Mouse (Mus musculus) ES-E14 (cell line): Measurements from ENCODE around the gene Tef.

Experiments used
- HCFC1 ChIP-seq: IDR thresholded peaks from 2 replicates; pipeline ENCODE4 v1.6.1; 2012; ENCODE audit warnings: low read length, inconsistent platforms, borderline replicate concordance; ENCODE audit not compliant: insufficient read depth
- ZNF384 ChIP-seq: IDR thresholded peaks from 2 replicates; pipeline ENCODE4 v1.6.1; 2012; ENCODE audit warnings: low read depth, low read length, inconsistent platforms

DNA sequence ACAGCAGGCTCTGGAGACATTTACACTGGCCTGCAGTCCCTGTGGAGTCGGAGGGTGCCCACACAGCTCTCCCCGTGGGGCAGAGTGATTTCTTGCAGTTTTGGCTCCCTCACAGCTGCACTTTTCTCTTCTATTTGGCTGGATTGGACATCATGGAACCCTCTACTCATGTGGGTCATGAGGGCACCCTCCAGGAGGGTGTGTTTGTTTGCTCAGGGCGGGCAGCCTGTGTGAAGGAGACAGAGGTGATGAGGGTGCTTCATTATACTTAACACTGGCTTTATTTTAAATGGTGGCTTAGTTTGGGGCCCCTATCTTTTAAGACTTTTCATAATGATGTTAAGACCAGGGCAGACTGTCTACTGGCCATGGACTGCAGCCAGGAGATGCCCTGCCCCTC lies 22.6 kb downstream of the Tef start:
- TF ChIP-seq ZNF384, result no peak
- no peak for TF ChIP-seq HCFC1
